Mouse (Mus musculus) adrenal gland, adult 10 weeks (tissue): ENCODE data around the gene Wnt9a. TPM values are rescaled to one million over a fixed set of nuclear protein-coding genes. Genes with fewer than 3 reads are reported as not detected.

Experiments used
- polyA plus RNA-seq: library from polyadenylated mRNA; stranded (reverse); fragments of 350-450 nt; fragmentation: Illumina TruSeq; extraction: RNeasy Lipid Tissue Mini Kit (QIAGEN cat#74804); gene quantifications from one replicate; pipeline ENCODE4 v1.2.3, GENCODE M21; 2014; ENCODE audit warnings: low read depth, low replicate concordance

The Wnt9a gene
- polyA plus RNA-seq: 0.52 TPM

GRCm38 (mm10) chr11:59306461-59307421, at the start of gene Wnt9a:
TSS of gene Wnt9a (plus strand) at chr11:59306928.

DNA sequence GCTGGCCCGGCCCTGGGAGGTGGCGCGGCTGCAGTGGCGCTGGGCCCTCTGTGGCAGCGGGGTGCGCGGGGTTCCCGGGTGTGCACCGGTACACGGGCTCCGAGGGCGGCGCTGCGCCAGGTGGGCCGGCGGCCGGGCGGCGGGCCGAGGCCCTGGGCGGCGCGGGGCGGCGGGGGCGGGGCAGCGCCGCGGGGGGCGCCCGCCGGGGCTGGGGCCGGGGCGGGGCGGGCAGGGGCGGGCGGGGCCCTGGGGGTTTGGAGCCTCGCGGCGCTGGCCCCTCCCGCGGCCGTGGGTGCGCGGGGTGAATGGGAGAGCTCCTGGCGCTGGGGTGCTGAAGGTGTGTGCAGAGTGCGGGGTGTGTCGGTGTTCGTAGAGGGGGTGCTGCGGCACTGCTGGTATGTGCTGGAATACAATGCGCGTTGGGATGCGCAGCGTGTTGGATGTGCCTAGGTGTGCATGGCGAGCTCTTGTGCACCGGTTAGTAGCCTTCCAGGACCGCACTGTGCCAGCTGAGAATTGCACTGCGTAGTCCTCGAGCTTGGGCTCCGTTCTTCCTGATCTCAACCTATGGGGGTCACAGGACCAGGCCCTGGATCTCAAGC, 15.9 kb upstream of the Wnt9a start, which contains the start of gene Wnt3a:
Wnt3a (minus strand) TSS at position 51 of the 602 bp plus-strand sequence.

GRCm38 (mm10) chr11:59375475-59375874, 68.7 kb downstream of the Wnt9a start, which contains the start of gene Prss38:
TSS of gene Prss38 (minus strand) at chr11:59375657.

Other genes with a start within 250 kb of the Wnt9a start
- gene Obscn, start 170.5 kb upstream of the Wnt9a start, polyA plus RNA-seq: not detected
- 1.2 TPM for gene Iba57, start 143.2 kb upstream of the Wnt9a start, polyA plus RNA-seq
- gene Gjc2, start 123.7 kb upstream of the Wnt9a start, polyA plus RNA-seq: not detected
- 5.7 TPM for gene Guk1, start 114.7 kb upstream of the Wnt9a start, polyA plus RNA-seq
- 14.6 TPM for gene Mrpl55, start 104.4 kb upstream of the Wnt9a start, polyA plus RNA-seq
- 5.2 TPM for gene 2310033P09Rik, start 98.6 kb upstream of the Wnt9a start, polyA plus RNA-seq
- gene Arf1, start 78.7 kb upstream of the Wnt9a start, polyA plus RNA-seq: 317 TPM
- not detected for gene Wnt3a, start 16.2 kb upstream of the Wnt9a start, polyA plus RNA-seq
- not detected for gene Prss38, start 68.7 kb downstream of the Wnt9a start, polyA plus RNA-seq
- gene Jmjd4, start 143.1 kb downstream of the Wnt9a start, polyA plus RNA-seq: 11.6 TPM
- gene Snap47, start 144.3 kb downstream of the Wnt9a start, polyA plus RNA-seq: 56.9 TPM
- 11.1 TPM for gene Zfp867, start 165.5 kb downstream of the Wnt9a start, polyA plus RNA-seq
- gene Zkscan17, start 219.8 kb downstream of the Wnt9a start, polyA plus RNA-seq: 2.8 TPM
- gene Nlrp3, start 234.6 kb downstream of the Wnt9a start, polyA plus RNA-seq: 0.17 TPM